Mouse (Mus musculus): ENCODE measurements around the gene Yod1.

The Yod1 gene

DNA sequence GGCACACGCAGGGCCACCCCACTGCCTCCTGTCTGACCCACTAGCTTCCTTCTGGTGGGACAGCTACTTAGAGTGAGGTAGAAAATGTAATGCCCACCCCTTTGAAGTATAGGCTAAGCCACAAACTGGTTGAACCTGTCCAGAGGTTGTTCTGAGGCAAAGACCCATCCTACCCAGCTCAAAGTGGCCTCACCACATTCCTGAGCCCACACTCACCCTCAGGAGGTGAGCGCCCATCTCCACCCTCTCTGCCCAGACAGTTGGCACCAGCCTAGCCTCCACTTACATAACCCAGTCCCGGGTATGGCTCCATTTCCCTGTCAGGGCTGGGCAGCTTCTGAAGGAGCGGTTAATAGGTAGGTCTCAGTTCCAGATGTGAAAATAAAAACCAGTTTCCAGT lies 53.4 kb downstream of the Yod1 start:
- no peak for DNase-seq (ENCODE audit: low read depth)

DNA sequence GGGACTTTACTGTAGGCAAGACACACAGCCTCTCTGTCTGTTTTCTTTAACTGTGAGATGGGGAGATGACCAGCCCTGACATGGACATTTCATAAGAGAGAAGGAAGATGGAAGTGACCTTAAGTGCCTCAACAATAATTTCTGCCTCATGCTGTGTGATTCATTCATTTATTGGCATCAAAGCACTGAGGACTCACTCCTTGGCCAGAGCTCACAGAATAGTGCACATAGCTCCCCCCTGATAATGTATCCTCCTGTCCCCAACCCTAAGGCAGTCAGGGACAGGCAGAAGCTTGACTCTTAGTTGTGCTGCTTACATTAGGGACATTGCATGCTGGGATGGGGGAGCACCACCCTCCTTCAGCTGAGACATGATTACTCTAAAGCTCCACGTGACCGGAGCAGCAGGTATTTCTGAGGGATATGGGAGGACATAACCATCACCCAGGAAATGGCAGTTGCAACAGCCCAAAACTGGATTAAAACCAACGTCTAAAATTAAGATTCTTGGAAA lies 53.9 kb downstream of the Yod1 start:
- DNase-seq (ENCODE audit: low read depth) = no peak

Measured in fibroblast of lung, adult 2 months (primary cell).